Mouse (Mus musculus) heart, adult 9 months (tissue): ENCODE results near the gene Mllt6.
A peak's percentile ranks its signal among the peaks of the same experiment; 100 is the strongest.
"Not testable (repeated sequence)": the region's sequence is repeated elsewhere in the genome, so short reads cannot be mapped to it uniquely, and the experiment has no call there.

Experiments used
- DNase-seq, 2 experiments: peaks; one replicate each; pipeline ENCODE4 v3.0.0; 2022; ENCODE audit warnings: low spot score in 2 of 2

Mllt6 gene

DNA sequence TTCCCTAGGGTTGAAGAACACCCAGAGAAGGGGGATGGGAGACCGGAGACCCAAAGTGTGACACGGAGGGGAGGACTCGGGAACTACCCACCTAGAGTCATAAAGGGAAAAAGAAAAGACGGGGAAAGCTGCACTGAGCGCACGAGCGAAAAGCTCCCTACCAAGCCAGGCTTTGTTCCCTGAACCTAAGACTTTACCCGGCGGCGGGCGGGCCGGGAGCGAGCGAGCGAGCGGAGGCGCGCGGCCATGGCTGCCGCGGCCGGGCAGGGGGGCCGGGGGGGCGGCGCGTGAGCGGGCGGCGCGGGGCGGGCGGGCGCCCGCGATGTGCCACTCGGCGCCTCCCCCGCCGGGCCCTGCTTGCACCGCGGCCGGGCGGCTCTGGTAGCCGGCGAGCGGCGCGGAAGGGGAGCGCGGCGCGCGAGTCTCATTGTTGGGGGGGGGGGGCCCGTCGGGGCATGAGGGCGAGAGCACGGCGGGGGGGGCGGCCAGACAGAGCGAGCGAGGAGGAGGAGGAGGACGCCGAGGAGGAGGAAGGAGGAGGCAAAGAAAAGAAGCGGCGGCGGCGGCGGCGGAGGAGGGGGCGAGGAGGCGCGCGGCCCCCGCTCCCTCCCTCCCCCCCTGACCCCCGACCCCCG, at the start of gene Mllt6:
Gene Mllt6 (plus strand): TSS at position 522 of the 635 bp plus-strand sequence.
- peak; percentile 76 to 78 for DNase-seq

- DNase-seq = no peak
Measured at GRCm38 (mm10) chr11:97615276-97615675, 47.9 kb upstream of the Mllt6 start.

- DNase-seq = no peak
Measured at GRCm38 (mm10) chr11:97618368-97618767, 44.8 kb upstream of the Mllt6 start.

- DNase-seq = peak in 1 of 2 experiments; percentile 32
Measured at GRCm38 (mm10) chr11:97619391-97619795, 43.8 kb upstream of the Mllt6 start.

DNA sequence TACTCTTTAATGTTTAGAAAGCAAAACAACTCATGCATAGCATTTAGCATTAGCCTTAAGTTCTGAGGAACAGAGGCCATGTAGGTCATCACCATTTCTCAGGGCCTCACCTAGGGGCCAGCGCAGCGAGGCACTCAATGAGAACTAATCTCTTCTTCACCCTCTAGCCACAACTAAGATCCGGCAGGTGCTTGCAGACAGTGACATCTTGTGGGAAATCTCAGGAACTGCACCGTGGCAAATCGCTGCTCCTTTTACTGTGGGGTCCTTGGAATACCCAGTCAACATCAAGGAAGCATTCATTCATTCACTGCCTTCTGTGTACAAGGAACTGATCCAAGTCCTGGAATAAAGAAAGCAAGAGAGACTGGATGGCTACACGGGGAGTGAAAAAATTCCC, 40.8 kb upstream of the Mllt6 start:
- DNase-seq = peak; percentile 49 to 60

DNA sequence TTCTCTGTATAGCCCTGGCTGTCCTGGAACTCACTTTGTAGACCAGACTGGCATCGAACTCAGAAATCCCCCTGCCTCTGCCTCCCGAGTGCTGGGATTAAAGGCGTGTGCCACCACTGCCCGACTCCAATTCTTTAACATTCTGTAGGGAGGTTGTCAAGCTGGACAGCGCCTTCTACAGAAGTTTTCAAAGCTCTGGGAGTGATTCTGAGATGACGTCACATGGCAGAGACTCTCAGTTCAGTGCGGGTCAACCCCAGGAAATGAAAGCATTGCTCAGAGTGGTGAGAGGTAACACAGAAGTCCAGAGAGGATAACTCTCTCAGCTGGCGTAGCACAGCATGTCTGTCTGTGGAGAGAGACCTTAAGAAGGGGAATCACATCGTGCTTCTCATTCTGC, 40.0 kb upstream of the Mllt6 start:
- no peak for DNase-seq

DNA sequence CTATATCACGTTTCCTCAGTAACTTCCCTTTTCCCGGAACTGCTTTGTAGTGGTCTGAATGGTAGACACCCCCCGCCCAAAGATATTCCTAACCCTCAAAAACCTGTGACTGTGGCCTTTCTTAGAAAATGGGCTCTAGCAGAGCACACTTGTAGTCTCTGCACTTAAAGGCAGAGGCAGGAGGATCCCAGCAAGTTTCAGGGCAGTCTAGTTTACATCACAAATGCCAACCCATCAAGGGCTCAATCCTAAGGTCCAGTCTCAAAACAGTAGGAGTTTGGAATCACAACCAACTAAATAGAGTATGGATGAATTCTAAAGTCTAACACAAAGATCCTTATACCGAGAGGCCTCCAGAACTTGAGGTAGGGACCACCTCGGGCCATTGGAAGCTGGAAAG, 37.7 kb upstream of the Mllt6 start:
- no peak for DNase-seq

- DNase-seq = no peak
Measured at GRCm38 (mm10) chr11:97626431-97626830, 36.8 kb upstream of the Mllt6 start.

GRCm38 (mm10) chr11:97626850-97627249, 36.4 kb upstream of the Mllt6 start:
- DNase-seq = no peak

DNA sequence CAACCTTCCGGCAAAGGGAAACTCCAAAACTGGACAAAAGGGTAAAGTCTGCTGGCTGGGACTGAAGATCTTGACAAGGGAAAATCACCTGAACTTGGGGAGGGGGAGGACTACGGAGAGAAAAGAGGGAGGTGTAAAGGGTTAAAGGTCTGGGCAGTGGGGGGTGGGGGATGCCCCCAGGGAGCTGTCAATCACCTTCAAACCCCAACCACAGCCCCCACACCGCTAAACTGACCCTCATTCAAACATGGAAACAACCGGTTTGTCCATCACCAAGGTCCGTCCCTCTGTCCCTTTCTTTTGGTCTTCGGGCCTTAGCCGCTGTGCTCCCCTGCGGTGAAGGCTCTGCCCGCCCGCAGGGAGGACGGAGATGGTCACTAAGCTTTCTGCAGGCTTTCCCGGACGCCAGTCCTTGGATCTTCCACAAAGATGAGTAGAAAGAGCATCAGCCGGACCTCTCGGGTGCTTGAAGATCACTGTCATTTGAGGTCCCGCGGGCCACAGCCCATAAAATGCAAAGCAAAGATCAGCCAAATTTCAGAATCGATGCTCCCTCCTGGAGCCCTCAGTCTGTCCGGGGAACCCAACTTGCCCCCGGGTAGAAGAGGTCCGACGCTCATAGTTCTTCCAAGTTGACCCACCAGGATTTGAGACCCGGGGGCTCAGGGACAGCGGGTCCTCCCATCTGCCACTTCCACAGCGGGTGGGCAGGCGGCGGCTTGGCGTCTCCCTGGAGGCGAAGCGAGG, 35.5 kb upstream of the Mllt6 start:
- DNase-seq = no peak

GRCm38 (mm10) chr11:97628303-97628567, 35.0 kb upstream of the Mllt6 start:
- no peak for DNase-seq

- DNase-seq = no peak
Measured at GRCm38 (mm10) chr11:97628568-97629518, 34.4 kb upstream of the Mllt6 start.

GRCm38 (mm10) chr11:97629576-97629975, 33.6 kb upstream of the Mllt6 start, which contains the start of gene Epop:
Gene Epop (minus strand): TSS chr11:97629702.
- DNase-seq = peak; percentile 80 to 83

DNA sequence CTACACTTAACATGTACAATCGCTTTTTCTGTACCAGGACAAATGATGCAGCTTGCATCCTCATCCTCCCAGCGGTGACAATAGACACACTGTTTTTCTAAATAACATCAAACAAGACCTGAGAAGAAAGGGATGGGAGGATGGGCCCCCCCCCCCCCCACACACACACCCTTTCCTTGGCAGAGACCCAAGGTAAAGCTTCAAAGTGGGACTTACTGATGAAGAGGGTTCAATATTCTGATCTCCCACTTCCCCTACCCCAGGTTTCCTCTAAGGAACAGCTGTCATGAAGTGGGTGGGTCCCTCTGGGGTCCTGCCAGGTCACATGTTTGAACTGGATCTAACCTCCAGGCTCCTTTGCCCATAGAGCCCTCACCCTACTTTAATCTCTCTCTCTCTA, 32.2 kb upstream of the Mllt6 start:
- DNase-seq = no peak

GRCm38 (mm10) chr11:97631500-97631899, 31.7 kb upstream of the Mllt6 start:
- no peak for DNase-seq

DNA sequence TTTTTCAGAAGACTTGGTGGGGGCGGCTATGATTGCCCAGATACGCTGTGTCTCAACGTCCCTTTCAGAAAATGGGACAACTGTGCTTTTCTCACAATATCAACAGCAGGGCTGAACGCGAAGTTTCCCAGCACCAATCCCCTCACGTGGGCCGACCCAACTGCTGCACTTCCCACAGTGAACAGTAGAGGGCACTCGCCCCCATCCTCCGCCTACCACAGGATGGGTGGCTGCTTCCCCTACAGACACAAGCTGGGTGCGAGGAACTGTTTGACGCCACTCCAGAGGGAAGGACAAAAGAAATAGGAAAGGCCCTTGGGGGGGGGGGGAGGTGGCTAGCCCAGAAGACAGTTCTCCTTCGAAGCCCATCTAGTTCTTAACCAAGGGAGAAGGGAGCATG, 31.3 kb upstream of the Mllt6 start:
- DNase-seq = peak; percentile 67 to 68

DNA sequence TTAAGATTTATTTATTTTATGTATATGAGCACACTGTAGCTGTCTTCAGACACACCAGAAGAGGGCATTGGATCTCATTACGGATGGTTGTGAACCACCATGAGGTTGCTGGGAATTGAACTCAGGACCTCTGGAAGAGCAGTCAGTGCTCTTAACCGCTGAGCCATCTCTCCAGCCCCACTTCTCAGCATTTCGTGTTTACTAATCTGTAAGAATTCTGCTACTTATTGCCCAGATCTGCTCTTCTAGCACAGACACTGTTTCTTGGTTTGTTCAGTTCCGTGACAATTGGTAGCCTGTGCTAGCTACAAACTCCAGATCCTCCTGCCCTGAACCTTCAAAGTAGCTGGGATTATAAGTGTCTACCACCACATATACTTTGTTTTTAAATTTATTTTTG, 30.8 kb upstream of the Mllt6 start:
- not testable (repeated sequence) for DNase-seq

GRCm38 (mm10) chr11:97635468-97636019, 27.7 kb upstream of the Mllt6 start:
- DNase-seq = no peak

DNA sequence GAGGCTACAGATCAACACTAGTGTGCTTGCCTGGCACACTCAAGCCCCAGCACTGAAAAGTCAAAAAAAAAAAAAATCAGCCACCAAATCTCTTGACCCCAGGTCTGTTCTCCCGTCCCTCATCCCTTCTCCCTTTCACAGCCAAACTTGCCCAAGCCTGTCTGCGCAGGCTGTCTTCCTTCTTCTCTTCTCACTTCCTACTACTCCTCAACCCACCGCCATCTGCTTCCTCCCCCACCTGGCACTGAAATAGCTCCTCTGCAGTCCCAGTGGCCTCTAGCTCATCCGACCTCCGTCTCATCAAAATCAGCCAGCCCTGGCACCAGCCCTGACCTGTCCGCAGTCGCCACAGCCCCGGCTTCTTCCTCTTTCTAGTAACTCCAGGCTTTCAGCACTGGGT, 21.5 kb upstream of the Mllt6 start:
- DNase-seq = no peak

DNA sequence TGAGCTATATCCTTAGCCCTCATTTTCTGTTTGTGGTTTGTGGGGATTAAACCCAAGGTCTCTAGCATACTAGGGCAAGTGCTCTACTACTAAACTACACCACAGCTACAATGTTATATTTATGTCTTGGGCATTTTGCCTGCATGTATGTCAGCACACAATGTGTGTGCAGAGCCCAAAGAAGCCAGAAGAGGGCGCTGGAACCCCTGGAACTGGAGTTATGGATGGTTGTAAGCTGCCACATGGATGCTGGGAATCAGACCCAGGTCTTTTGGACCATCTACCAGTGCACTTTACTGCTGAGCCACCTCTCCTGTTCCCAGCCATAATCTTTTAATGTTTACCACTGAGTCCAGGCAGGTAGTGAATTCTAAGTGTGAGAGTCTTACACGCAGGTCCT, 20.5 kb upstream of the Mllt6 start:
- no peak for DNase-seq

GRCm38 (mm10) chr11:97643380-97644055, 19.7 kb upstream of the Mllt6 start:
- no peak for DNase-seq

GRCm38 (mm10) chr11:97644834-97645233, 18.4 kb upstream of the Mllt6 start:
- peak in 1 of 2 experiments; percentile 68 for DNase-seq
